ENCODE assay signal across 24 mouse cellular contexts in genomic region chr1:184402985-184403384, GRCm38 (mm10).
DNase-seq lines count a peak whose midpoint lies in the region; ATAC-seq and TF ChIP-seq lines count a peak whose summit lies in the region.
"Had no signal": no experiment of that assay in that cellular context is flagged by ENCODE, and none has a peak within 500 bp of the region (broad histone marks: within the 10 kb centered on the region; RNA-seq: fewer than 3 reads in every experiment).

No protein-coding gene starts in this region.

- H3K9ac ChIP-seq in stomach, postnatal 0 days (ENCODE audit: low read length) = no peak overlapping the region
- H3K9ac ChIP-seq: embryonic facial prominence, embryonic 12.5 days; heart, embryonic 15.5 days; kidney, embryonic 15.5 days; liver, postnatal 0 days; midbrain, embryonic 13.5 days; neural tube, embryonic 13.5 days had no signal

- 72% methylated on average over 6 of the region's 6 CpGs for WGBS in stomach, postnatal 0 days

- TF ChIP-seq EP300 in stomach, postnatal 0 days (optimal IDR thresholded peaks at IDR 0.05) = no peak

- TF ChIP-seq CTCF in gastrocnemius, adult 2 months (IDR thresholded peaks at IDR 0.05) = no peak
- TF ChIP-seq CTCF in stomach, postnatal 0 days (IDR thresholded peaks at IDR 0.05; ENCODE audit: low read depth) = no peak

- no peaks in the 10 kb centered on the region for H3K9me3 ChIP-seq in stomach, postnatal 0 days (ENCODE audit: control insufficient read depth, low read length)
- H3K9me3 ChIP-seq: embryonic facial prominence, embryonic 12.5 days; heart, embryonic 15.5 days; kidney, embryonic 15.5 days; midbrain, embryonic 13.5 days; neural tube, embryonic 13.5 days had no signal

- no peaks in the 10 kb centered on the region for H3K36me3 ChIP-seq in stomach, postnatal 0 days (ENCODE audit: control insufficient read depth, insufficient read depth, low read length)
- H3K36me3 ChIP-seq: embryonic facial prominence, embryonic 12.5 days; heart, embryonic 15.5 days; kidney, embryonic 15.5 days; midbrain, embryonic 13.5 days; neural tube, embryonic 13.5 days had no signal

- H3K27me3 ChIP-seq in stomach, postnatal 0 days (ENCODE audit: control insufficient read depth, insufficient read depth, low read length) = no peaks in the 10 kb centered on the region; the same call in 1 of the 2 replicates
- H3K27me3 ChIP-seq: CH12.LX; heart, embryonic 15.5 days; kidney, embryonic 15.5 days; midbrain, embryonic 13.5 days; neural tube, embryonic 13.5 days had no signal

- H3K27ac ChIP-seq in gastrocnemius, adult 2 months = no peak overlapping the region
- H3K27ac ChIP-seq in stomach, postnatal 0 days (replicated peaks) = no peak overlapping the region
- H3K27ac ChIP-seq: embryonic facial prominence, embryonic 12.5 days; heart, adult 2 months; heart, embryonic 15.5 days; kidney, embryonic 15.5 days; midbrain, embryonic 13.5 days; neural tube, embryonic 13.5 days had no signal

- intact Hi-C loops in gastrocnemius, adult 2 months (cut with DNase I) = no loop called here

- DNase-seq in gastrocnemius, adult 2 months = peak; percentile 24
- DNase-seq in gastrocnemius, postnatal 10 days = no peak
- DNase-seq in 416B (ENCODE audit: low read depth) = peak; percentile 50
- DNase-seq in gonadal fat pad, adult 2 months (ENCODE audit: low read depth) = peak; percentile 89
- no peak for DNase-seq in spleen, postnatal 10 days (ENCODE audit: low spot score in 2 of 2)
- no peak for DNase-seq in stomach, postnatal 0 days (ENCODE audit: low spot score)
- DNase-seq: adrenal gland, postnatal 36 days; cerebellum, adult 18-20 months; cerebellum, postnatal 36 days; heart, adult 2 months; kidney, postnatal 4 days; liver, postnatal 0 days; right cerebral cortex, adult 18-20 months had no signal

- no peak overlapping the region for H3K4me3 ChIP-seq in gastrocnemius, adult 2 months
- H3K4me3 ChIP-seq in stomach, postnatal 0 days (ENCODE audit: low read depth, low read length) = no peak overlapping the region
- H3K4me3 ChIP-seq: embryonic facial prominence, embryonic 12.5 days; erythroblast, embryonic 14.5 days; heart, adult 2 months; heart, embryonic 15.5 days; kidney, embryonic 15.5 days; midbrain, embryonic 13.5 days; neural tube, embryonic 13.5 days had no signal

- ATAC-seq in megakaryocyte, adult 5-6 weeks (ENCODE audit: poor library complexity, severe bottlenecking) = peak; percentile 70
- ATAC-seq in stomach, postnatal 0 days (ENCODE audit: low FRiP score, low TSS enrichment) = no peak
- ATAC-seq: forebrain, embryonic 14.5 days; hindbrain, embryonic 16.5 days; intestine, postnatal 0 days; liver, postnatal 0 days; midbrain, embryonic 13.5 days had no signal

- no peaks in the 10 kb centered on the region for H3K4me1 ChIP-seq in stomach, postnatal 0 days (replicated peaks; ENCODE audit: control insufficient read depth, insufficient read depth)
- H3K4me1 ChIP-seq: embryonic facial prominence, embryonic 12.5 days; heart, embryonic 15.5 days; kidney, embryonic 15.5 days; midbrain, embryonic 13.5 days; neural tube, embryonic 13.5 days had no signal

- no peak overlapping the region for H3K4me2 ChIP-seq in stomach, postnatal 0 days (replicated peaks; ENCODE audit: low read depth)
- H3K4me2 ChIP-seq: embryonic facial prominence, embryonic 12.5 days; heart, embryonic 15.5 days; kidney, embryonic 15.5 days; midbrain, embryonic 13.5 days; neural tube, embryonic 13.5 days had no signal

Comparison
In these comparisons a context has a peak if more than half of its experiments do, and no peak if none do; other contexts are left out.
1. DNase-seq: peak in gastrocnemius, adult 2 months (single experiment), 416B (single experiment) and gonadal fat pad, adult 2 months (single experiment); none in gastrocnemius, postnatal 10 days (single experiment), spleen, postnatal 10 days (0 of 2) and stomach, postnatal 0 days (single experiment).